Mouse (Mus musculus): Measurements from ENCODE around the gene Mthfsd.

Mthfsd gene

GRCm38 (mm10) chr8:121063649-121064048, 44.5 kb downstream of the Mthfsd start:
- DNase-seq, result no peak

GRCm38 (mm10) chr8:121062521-121062920, 45.7 kb downstream of the Mthfsd start:
- no peak for DNase-seq

GRCm38 (mm10) chr8:121059098-121059497, 49.1 kb downstream of the Mthfsd start:
- no peak for DNase-seq

- no peak for DNase-seq
Observed at GRCm38 (mm10) chr8:121058081-121058480, 50.1 kb downstream of the Mthfsd start.

GRCm38 (mm10) chr8:121047441-121047840, 60.8 kb downstream of the Mthfsd start:
- DNase-seq, result peak in 1 of 2 experiments; percentile 11

DNA sequence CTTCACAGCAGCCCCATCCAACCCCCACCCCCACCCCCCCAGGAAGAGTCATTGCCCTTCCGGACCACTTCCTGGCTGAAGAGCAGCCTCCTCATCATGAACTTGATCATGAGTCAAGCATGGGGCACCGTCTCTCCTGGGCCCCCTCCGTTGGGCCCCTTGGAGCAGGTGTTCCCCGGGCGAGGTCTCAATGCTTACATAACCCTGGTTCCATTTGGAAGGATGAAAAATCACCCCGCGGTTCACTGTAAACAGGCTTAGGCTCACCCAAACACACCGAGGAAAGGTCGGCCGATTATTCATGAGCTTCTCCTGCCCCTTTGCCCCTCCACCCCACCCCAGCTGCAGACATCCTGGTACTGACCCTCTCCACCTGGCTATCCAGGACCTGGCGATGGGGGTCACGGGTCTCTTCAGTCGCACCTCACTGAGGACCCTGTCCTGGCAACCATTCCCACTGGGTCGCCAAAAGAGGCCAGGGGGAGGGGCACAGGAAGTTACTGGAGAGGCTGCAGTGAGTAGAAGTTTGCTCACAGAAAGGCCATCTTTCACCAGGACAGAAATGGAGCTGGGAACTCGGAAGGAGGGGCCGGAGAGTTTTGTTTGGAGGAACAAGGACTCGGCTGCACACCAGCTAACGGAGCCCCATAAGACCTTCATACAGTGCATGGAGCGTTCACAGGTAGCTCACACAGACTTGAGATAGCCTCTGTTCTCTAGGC, 64.3 kb downstream of the Mthfsd start:
- no peak for DNase-seq

All from spleen, adult 18-20 months (tissue).